Mouse (Mus musculus) hindbrain, embryonic 12.5 days (tissue): ENCODE results near the gene Cask. TPM values are rescaled to one million over a fixed set of nuclear protein-coding genes. Genes with fewer than 3 reads are reported as not detected.

Experiments used
- ATAC-seq: fragments of 200-750 bp; cut with Nextera tagmentation; 2 replicates; pipeline ENCODE4 v1.8.0; 2017; ENCODE audit warnings: moderate TSS enrichment; ENCODE audit not compliant: low FRiP score
- H3K27ac ChIP-seq: fragments of 300-500 bp; sonication (generic); 2 replicates; pipeline ENCODE4 v1.5.1; 2016; ENCODE audit warnings: mild to moderate bottlenecking
- H3K27me3 ChIP-seq: fragments of 300-500 bp; sonication (generic); 2 replicates; pipeline ENCODE4 v1.6.1; 2016; ENCODE audit warnings: mild to moderate bottlenecking
- H3K36me3 ChIP-seq: fragments of 300-500 bp; sonication (generic); 2 replicates; pipeline ENCODE4 v1.6.1; 2016; ENCODE audit warnings: mild to moderate bottlenecking
- H3K4me1 ChIP-seq: fragments of 300-500 bp; sonication (generic); 2 replicates; pipeline ENCODE4 v1.6.1; 2016
- H3K4me2 ChIP-seq: fragments of 300-500 bp; sonication (generic); replicated peaks from 2 replicates; pipeline ENCODE4 v1.6.1; 2016; ENCODE audit warnings: mild to moderate bottlenecking
- H3K4me3 ChIP-seq: fragments of 300-500 bp; sonication (generic); 2 replicates; pipeline ENCODE4 v1.5.1; 2016; ENCODE audit warnings: mild to moderate bottlenecking
- H3K9ac ChIP-seq: fragments of 300-500 bp; sonication (generic); 2 replicates; pipeline ENCODE4 v1.6.1; 2016; ENCODE audit warnings: mild to moderate bottlenecking, moderate library complexity
- H3K9me3 ChIP-seq: fragments of 300-500 bp; sonication (generic); replicated peaks from 2 replicates; pipeline ENCODE4 v1.6.1; 2016; ENCODE audit warnings: mild to moderate bottlenecking
- WGBS: fragments of 180-500 bp; shearing (Covaris S2); methylation state at CpG from one replicate; pipeline ENCODE4 v1.1.7; 2016; 5-methylcytosine and 5-hydroxymethylcytosine counted together
- polyA plus RNA-seq: library from polyadenylated mRNA; unstranded; fragments of >200 nt; fragmentation: Nextera tagmentation; extraction: Ambion mirVana; gene quantifications from 2 replicates; pipeline ENCODE4 v1.2.1, GENCODE M21; 2016

Gene Cask
- polyA plus RNA-seq, 1 experiment from 2014 or later, result 25.9 TPM

- H3K9ac ChIP-seq, result no peak overlapping the region
- no peaks in the 10 kb centered on the region for H3K9me3 ChIP-seq
- no peaks in the 10 kb centered on the region for H3K36me3 ChIP-seq
- H3K4me3 ChIP-seq, result no peak overlapping the region
- 81% methylated on average over 2 of the region's 2 CpGs for WGBS
- no peak overlapping the region for H3K27ac ChIP-seq
- H3K4me1 ChIP-seq, result no peaks in the 10 kb centered on the region
- H3K4me2 ChIP-seq, result no peak overlapping the region
- no peak for ATAC-seq
- no peaks in the 10 kb centered on the region for H3K27me3 ChIP-seq
These were observed 239.1 kb downstream of the Cask start for GRCm38 (mm10) chrX:13612115-13612514.

DNA sequence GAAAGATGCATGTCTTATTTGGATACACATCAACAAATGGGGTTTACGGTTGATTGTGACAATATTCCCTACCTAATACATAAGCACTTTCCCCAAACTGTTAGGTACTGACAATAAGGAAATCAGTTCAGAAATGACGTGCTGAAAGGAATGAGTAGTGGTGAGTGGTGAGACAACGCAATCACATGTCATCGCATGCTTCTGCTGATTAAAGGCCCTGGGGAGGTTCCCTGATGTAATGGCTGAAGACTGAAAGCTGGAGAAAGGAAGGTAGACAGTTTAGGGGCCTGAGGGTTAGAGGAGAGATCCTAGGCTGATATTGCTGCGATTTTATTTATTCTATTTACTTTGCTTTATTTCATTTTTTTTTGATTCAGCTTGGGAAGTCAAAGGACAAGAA lies 240.1 kb downstream of the Cask start:
- Histone ChIP-seq H3K27me3 (no peaks in the 10 kb centered on the region), H3K4me1 (no peaks in the 10 kb centered on the region), H3K9ac (no peak overlapping the region), H3K9me3 (no peaks in the 10 kb centered on the region), H3K27ac (no peak overlapping the region), H3K36me3 (no peaks in the 10 kb centered on the region), H3K4me3 (no peak overlapping the region), H3K4me2 (no peak overlapping the region)
- WGBS, result 89% methylated on average over 5 of the region's 5 CpGs
- no peak for ATAC-seq

DNA sequence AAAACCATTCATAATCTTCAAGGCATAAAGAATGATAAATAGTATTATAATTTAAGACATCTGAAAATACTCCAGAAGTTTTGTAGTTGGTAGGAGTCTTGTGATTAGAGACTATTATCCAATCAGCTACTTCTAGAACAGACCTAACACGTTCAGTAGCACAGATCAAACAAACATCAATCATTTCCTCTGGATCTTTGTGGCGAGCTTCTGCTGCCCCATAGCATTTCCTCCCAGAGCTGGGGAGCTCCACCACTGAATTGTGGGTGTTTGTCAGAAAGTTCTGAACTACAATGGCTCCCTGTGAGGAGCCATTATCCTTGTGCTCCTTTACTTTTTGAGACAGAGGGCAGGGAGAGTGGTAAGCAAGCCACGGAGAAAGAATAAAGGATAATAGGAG lies 243.4 kb downstream of the Cask start:
- no peaks in the 10 kb centered on the region for H3K4me1 ChIP-seq
- WGBS, result 57% methylated on average over 3 of the region's 3 CpGs
- ATAC-seq, result no peak
- no peaks in the 10 kb centered on the region for H3K9me3 ChIP-seq
- no peak overlapping the region for H3K4me3 ChIP-seq
- no peaks in the 10 kb centered on the region for H3K27me3 ChIP-seq
- no peak overlapping the region for H3K4me2 ChIP-seq
- no peak overlapping the region for H3K9ac ChIP-seq
- H3K27ac ChIP-seq, result no peak overlapping the region
- no peaks in the 10 kb centered on the region for H3K36me3 ChIP-seq

DNA sequence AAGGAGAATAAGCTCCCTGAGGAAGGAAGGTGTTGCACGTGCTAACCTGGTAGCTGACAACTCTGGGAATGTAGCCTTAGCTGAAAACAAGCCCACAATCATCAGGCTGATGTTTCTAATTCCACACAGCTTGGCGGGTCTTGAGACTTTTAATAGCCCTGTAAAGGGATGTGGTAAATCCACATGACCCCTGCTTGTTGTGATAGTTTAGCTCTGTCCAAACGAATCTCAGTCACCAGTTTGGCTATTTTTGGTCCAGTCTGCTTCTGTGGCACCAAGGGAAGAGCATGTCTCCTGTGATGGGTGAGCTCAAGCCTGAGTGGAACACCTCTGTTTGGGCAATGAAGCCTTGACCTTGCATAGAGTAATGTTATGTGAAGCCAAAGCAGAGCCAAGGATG lies 244.4 kb downstream of the Cask start:
- no peaks in the 10 kb centered on the region for H3K9me3 ChIP-seq
- no peaks in the 10 kb centered on the region for H3K36me3 ChIP-seq
- ATAC-seq, result no peak
- H3K4me3 ChIP-seq, result no peak overlapping the region
- no peak overlapping the region for H3K27ac ChIP-seq
- no peak overlapping the region for H3K4me2 ChIP-seq
- H3K27me3 ChIP-seq, result no peaks in the 10 kb centered on the region
- H3K9ac ChIP-seq, result no peak overlapping the region
- H3K4me1 ChIP-seq, result no peaks in the 10 kb centered on the region
- 71% methylated on average over 3 of the region's 3 CpGs for WGBS

GRCm38 (mm10) chrX:13599966-13600365 lies 251.2 kb downstream of the Cask start:
- no peak overlapping the region for H3K4me3 ChIP-seq
- ATAC-seq, result no peak
- H3K9ac ChIP-seq, result no peak overlapping the region
- H3K36me3 ChIP-seq, result no peaks in the 10 kb centered on the region
- no peak overlapping the region for H3K27ac ChIP-seq
- no peak overlapping the region for H3K4me2 ChIP-seq
- no peaks in the 10 kb centered on the region for H3K4me1 ChIP-seq
- H3K27me3 ChIP-seq, result no peaks in the 10 kb centered on the region
- H3K9me3 ChIP-seq, result no peaks in the 10 kb centered on the region
- 81% methylated on average over 1 of the region's 1 CpGs for WGBS

GRCm38 (mm10) chrX:13599373-13599772 lies 251.8 kb downstream of the Cask start:
- no peak overlapping the region for H3K4me3 ChIP-seq
- ATAC-seq, result no peak

DNA sequence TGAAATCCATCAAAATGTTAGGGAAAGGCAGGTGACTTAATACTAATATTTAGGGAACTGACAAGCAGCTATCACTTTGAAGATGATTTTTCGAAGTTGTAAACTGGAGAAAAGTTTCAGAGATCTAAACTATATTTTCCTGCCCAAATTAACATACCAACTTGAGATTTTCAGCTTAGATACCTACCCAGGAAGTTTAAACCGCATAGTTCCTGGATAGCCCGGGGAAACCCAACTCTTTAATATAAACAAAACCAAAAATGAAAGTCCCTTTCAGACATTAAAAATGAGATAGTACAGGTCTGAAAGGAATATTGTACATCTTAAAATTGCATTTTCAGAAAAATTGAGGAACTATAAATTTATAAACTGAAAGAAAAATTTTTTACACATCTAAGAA lies 273.5 kb downstream of the Cask start:
- no peak for ATAC-seq
- H3K4me3 ChIP-seq, result no peak overlapping the region
- no peaks in the 10 kb centered on the region for H3K4me1 ChIP-seq
- no peaks in the 10 kb centered on the region for H3K27me3 ChIP-seq
- no peak overlapping the region for H3K9ac ChIP-seq
- WGBS, result 87% methylated on average over 3 of the region's 3 CpGs
- H3K9me3 ChIP-seq, result no peaks in the 10 kb centered on the region
- H3K36me3 ChIP-seq, result no peaks in the 10 kb centered on the region
- no peak overlapping the region for H3K4me2 ChIP-seq
- H3K27ac ChIP-seq, result no peak overlapping the region

More at GRCm38 (mm10) chrX:13599373-13599772, 251.8 kb downstream of the Cask start:
- Histone ChIP-seq H3K9me3 (no peaks in the 10 kb centered on the region), H3K27ac (no peak overlapping the region), H3K4me1 (no peaks in the 10 kb centered on the region), H3K9ac (no peak overlapping the region), H3K4me2 (no peak overlapping the region), H3K36me3 (no peaks in the 10 kb centered on the region), H3K27me3 (no peaks in the 10 kb centered on the region)
- WGBS, result 81% methylated on average over 2 of the region's 2 CpGs

GRCm38 (mm10) chrX:13576606-13577005 lies 274.6 kb downstream of the Cask start:
- 66% methylated on average over 2 of the region's 2 CpGs for WGBS
- H3K27me3 ChIP-seq, result no peaks in the 10 kb centered on the region
- no peak overlapping the region for H3K9ac ChIP-seq
- no peak overlapping the region for H3K4me3 ChIP-seq
- H3K9me3 ChIP-seq, result no peaks in the 10 kb centered on the region
- H3K36me3 ChIP-seq, result no peaks in the 10 kb centered on the region
- H3K4me1 ChIP-seq, result no peaks in the 10 kb centered on the region
- no peak overlapping the region for H3K27ac ChIP-seq
- H3K4me2 ChIP-seq, result no peak overlapping the region
- no peak for ATAC-seq

- Histone ChIP-seq H3K4me1 (no peaks in the 10 kb centered on the region), H3K9ac (no peak overlapping the region), H3K36me3 (no peaks in the 10 kb centered on the region), H3K27ac (no peak overlapping the region), H3K4me2 (no peak overlapping the region), H3K4me3 (no peak overlapping the region), H3K27me3 (no peaks in the 10 kb centered on the region), H3K9me3 (no peaks in the 10 kb centered on the region)
- no peak for ATAC-seq
- 84% methylated on average over 3 of the region's 3 CpGs for WGBS
These were observed 276.3 kb downstream of the Cask start for GRCm38 (mm10) chrX:13574872-13575271.

- no peak for ATAC-seq
- H3K36me3 ChIP-seq, result no peaks in the 10 kb centered on the region
These were observed 276.9 kb downstream of the Cask start for GRCm38 (mm10) chrX:13574298-13574697.

GRCm38 (mm10) chrX:13554504-13554903 lies 296.7 kb downstream of the Cask start:
- no peak overlapping the region for H3K27ac ChIP-seq
- no peak overlapping the region for H3K9ac ChIP-seq
- H3K9me3 ChIP-seq, result no peaks in the 10 kb centered on the region
- no peaks in the 10 kb centered on the region for H3K27me3 ChIP-seq
- ATAC-seq, result no peak
- no peak overlapping the region for H3K4me2 ChIP-seq
- 87% methylated on average over 3 of the region's 3 CpGs for WGBS
- no peak overlapping the region for H3K4me3 ChIP-seq
- H3K4me1 ChIP-seq, result no peaks in the 10 kb centered on the region
- no peaks in the 10 kb centered on the region for H3K36me3 ChIP-seq

More at GRCm38 (mm10) chrX:13574298-13574697, 276.9 kb downstream of the Cask start:
- Histone ChIP-seq H3K27me3 (no peaks in the 10 kb centered on the region), H3K4me3 (no peak overlapping the region), H3K9me3 (no peaks in the 10 kb centered on the region), H3K4me2 (no peak overlapping the region), H3K27ac (no peak overlapping the region), H3K4me1 (no peaks in the 10 kb centered on the region), H3K9ac (no peak overlapping the region)
- 74% methylated on average over 2 of the region's 2 CpGs for WGBS

GRCm38 (mm10) chrX:13552288-13552687 lies 298.9 kb downstream of the Cask start:
- Histone ChIP-seq H3K27me3 (no peaks in the 10 kb centered on the region), H3K27ac (no peak overlapping the region), H3K36me3 (no peaks in the 10 kb centered on the region), H3K9me3 (no peaks in the 10 kb centered on the region), H3K4me3 (no peak overlapping the region), H3K4me2 (no peak overlapping the region), H3K9ac (no peak overlapping the region), H3K4me1 (no peaks in the 10 kb centered on the region)
- 75% methylated on average over 2 of the region's 2 CpGs for WGBS
- ATAC-seq, result no peak

DNA sequence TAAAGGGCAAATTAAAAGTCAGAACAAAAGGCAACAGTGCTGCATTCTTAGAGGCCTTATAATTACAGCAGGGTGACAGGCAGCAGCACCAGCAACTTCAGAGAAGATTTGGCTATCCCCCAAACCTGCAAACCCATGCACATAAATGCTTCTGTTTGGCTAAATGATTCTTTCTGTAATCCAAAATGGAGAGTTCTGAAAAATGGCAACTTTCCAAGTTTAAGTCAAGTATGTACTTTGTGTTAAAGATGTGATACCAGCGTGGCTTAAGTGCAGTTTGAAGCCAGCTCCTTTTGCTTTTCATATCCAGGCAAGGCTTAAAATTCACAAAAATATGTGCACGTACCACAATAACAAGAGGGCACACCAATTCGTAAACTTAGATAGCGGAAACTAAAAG lies 299.6 kb downstream of the Cask start:
- H3K4me2 ChIP-seq, result no peak overlapping the region

More for the DNA sequence above, 299.6 kb downstream of the Cask start:
- Histone ChIP-seq H3K9me3 (no peaks in the 10 kb centered on the region), H3K9ac (no peak overlapping the region), H3K4me1 (no peaks in the 10 kb centered on the region), H3K27me3 (no peaks in the 10 kb centered on the region; the same call in 1 of the 2 replicates), H3K27ac (no peak overlapping the region), H3K4me3 (no peak overlapping the region), H3K36me3 (no peaks in the 10 kb centered on the region)
- 88% methylated on average over 4 of the region's 4 CpGs for WGBS
- no peak for ATAC-seq
